In the genomic region with DNA sequence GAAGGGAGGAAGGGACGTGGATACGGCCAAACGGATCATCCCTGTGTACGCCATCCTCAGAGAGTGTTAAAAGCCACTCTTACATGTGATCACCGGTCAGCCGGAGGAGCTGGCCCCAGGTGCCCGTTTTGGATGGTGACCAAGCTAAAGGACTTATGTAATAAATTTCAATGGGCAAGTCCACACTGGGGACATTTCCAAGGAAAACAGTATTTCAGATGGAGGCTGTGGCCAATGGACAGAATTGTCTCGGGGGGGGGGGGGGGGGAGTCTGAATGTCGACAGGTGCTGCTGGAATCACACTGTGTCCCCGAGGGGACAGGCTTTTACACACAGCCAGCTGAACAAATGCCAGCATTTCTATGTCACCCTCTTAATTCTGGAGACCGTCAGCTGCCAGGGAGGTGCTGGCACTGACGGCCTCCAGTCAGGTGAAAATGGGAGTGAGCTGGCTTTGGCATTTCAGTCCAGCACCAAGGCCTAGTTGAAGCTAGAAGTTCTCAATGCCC, we compare ENCODE assay signal across 10 mouse cellular contexts.
A peak's percentile ranks its signal among the peaks of the same experiment; 100 is the strongest.
DNase-seq lines count a peak whose midpoint lies in the region; ATAC-seq lines count a peak whose summit lies in the region.
"Had no signal": no experiment of that assay in that cellular context is flagged by ENCODE, and none has a peak within 500 bp of the region (broad histone marks: within the 10 kb centered on the region; RNA-seq: fewer than 3 reads in every experiment).

No protein-coding gene starts in this region.

- no peaks in the 10 kb centered on the region for H3K36me3 ChIP-seq in kidney, embryonic 15.5 days
- H3K36me3 ChIP-seq in macrophage (ENCODE audit: inconsistent target), result peaks cover 52% of the 10 kb centered on the region; the same call in 1 of the 2 replicates
- no peaks in the 10 kb centered on the region for H3K36me3 ChIP-seq in midbrain, embryonic 13.5 days

- no peak overlapping the region for H3K4me2 ChIP-seq in kidney, embryonic 15.5 days
- no peak overlapping the region for H3K4me2 ChIP-seq in midbrain, embryonic 13.5 days (replicated peaks)

- H3K4me3 ChIP-seq in kidney, embryonic 15.5 days (replicated peaks), result no peak overlapping the region
- no peak overlapping the region for H3K4me3 ChIP-seq in macrophage (ENCODE audit: inconsistent target)
- H3K4me3 ChIP-seq in midbrain, embryonic 13.5 days (replicated peaks), result no peak overlapping the region
- H3K4me3 ChIP-seq: erythroblast, embryonic 14.5 days had no signal

- WGBS in kidney, embryonic 15.5 days, result 79% methylated on average over 12 of the region's 12 CpGs
- WGBS in macrophage (ENCODE audit: missing documents), result 96% methylated on average over 9 of the region's 12 CpGs
- 87% methylated on average over 12 of the region's 12 CpGs for WGBS in midbrain, embryonic 13.5 days

- peaks cover 24% of the 10 kb centered on the region for H3K27me3 ChIP-seq in kidney, embryonic 15.5 days
- H3K27me3 ChIP-seq in midbrain, embryonic 13.5 days, result peaks cover 28% of the 10 kb centered on the region

- H3K4me1 ChIP-seq in kidney, embryonic 15.5 days, result peaks cover 37% of the 10 kb centered on the region
- peaks cover 30% of the 10 kb centered on the region for H3K4me1 ChIP-seq in midbrain, embryonic 13.5 days (replicated peaks)

- no peak overlapping the region for H3K27ac ChIP-seq in kidney, embryonic 15.5 days
- peak overlapping the region; percentile 31; the same call in 1 of the 2 replicates for H3K27ac ChIP-seq in macrophage
- no peak overlapping the region for H3K27ac ChIP-seq in midbrain, embryonic 13.5 days

- no peaks in the 10 kb centered on the region for H3K9me3 ChIP-seq in kidney, embryonic 15.5 days (replicated peaks)
- H3K9me3 ChIP-seq in midbrain, embryonic 13.5 days, result no peaks in the 10 kb centered on the region

- peak; percentile 38 for DNase-seq in adrenal gland, postnatal 14 days
- DNase-seq in adrenal gland, adult (ENCODE audit: inconsistent age in 2 of 2, low spot score in 1 of 2), result no peak
- DNase-seq in kidney, adult 9 months, result peak; percentile 60
- DNase-seq in heart, postnatal 14 days, result peak; percentile 32 to 56
- no peak for DNase-seq in neural tube, embryonic 10.5 days (ENCODE audit: extremely low spot score, low spot score)
- DNase-seq: midbrain, embryonic 14.5 days had no signal

- intact Hi-C loops in heart, postnatal 14 days (cut with DNase I), result no loop called here

- H3K79me2 ChIP-seq in macrophage (ENCODE audit: inconsistent target), result peaks cover 53% of the 10 kb centered on the region

- no peak overlapping the region for H3K9ac ChIP-seq in kidney, embryonic 15.5 days
- no peak overlapping the region for H3K9ac ChIP-seq in midbrain, embryonic 13.5 days (replicated peaks)

- no peak for ATAC-seq in kidney, embryonic 15.5 days (replicated peaks; ENCODE audit: low FRiP score)
- no peak for ATAC-seq in midbrain, embryonic 13.5 days

Comparison
In these comparisons a context has a peak if more than half of its experiments do, and no peak if none do; other contexts are left out.
1. DNase-seq: peak in adrenal gland, postnatal 14 days (single experiment), kidney, adult 9 months (single experiment) and heart, postnatal 14 days (2 of 2); none in adrenal gland, adult (0 of 2) and neural tube, embryonic 10.5 days (single experiment).